Mouse (Mus musculus) stomach, postnatal 0 days (tissue): Measurements from ENCODE around the gene Tpsb2.

Source experiments
- CTCF ChIP-seq: IDR thresholded peaks from 2 replicates; pipeline ENCODE4 v1.5.1; 2016; ENCODE audit warnings: antibody characterized with exemption, low read depth, mild to moderate bottlenecking, moderate library complexity
- EP300 ChIP-seq: optimal IDR thresholded peaks from 2 replicates; pipeline ENCODE3; 2016; ENCODE audit warnings: antibody characterized with exemption

GRCm38 (mm10) chr17:25404190-25404589 lies 38.1 kb downstream of the Tpsb2 start:
- no peak for TF ChIP-seq CTCF
- TF ChIP-seq EP300 = no peak
